Mouse (Mus musculus): ENCODE measurements at regions not wholly inside any gene's neighbourhood (a gene's known extent, or its start where the extent isn't known, plus 50 kb on each side); places are given as distances from the start of the nearest gene placed in this dataset.

DNA sequence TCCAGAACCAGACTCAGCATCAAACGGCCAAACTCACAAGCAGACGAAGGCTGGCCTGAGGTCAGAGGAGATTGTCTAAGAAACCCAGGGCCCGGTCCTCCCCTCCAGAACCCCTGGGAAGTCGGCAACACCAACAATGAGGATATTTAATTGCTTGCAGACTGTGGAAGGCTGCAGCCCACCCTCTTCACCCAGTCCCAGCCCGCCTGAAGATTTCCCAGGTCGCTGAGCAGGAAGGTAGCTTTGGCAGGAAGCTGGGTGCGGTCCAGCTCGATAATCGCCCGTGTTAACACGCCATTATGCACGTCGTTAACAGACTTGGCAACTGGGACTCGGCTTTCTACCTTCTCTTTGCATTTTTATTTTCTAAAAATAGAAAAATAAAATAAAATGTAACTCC is 165.2 kb upstream of the Usp24 start:
- Histone ChIP-seq H3K9ac (ENCODE audit: low read depth, low read length) (no peak overlapping the region), H3K4me3 (ENCODE audit: low read length) (no peak overlapping the region), H3K4me1 (ENCODE audit: control insufficient read depth, insufficient read depth, low read depth, low read length) (no peaks in the 10 kb centered on the region), H3K4me2 (ENCODE audit: low read length) (no peak overlapping the region), H3K27ac (ENCODE audit: low read depth, low read length) (no peak overlapping the region), H3K9me3 (ENCODE audit: control insufficient read depth, low read length) (no peaks in the 10 kb centered on the region), H3K27me3 (replicated peaks; ENCODE audit: control insufficient read depth, insufficient read depth, low read length) (no peaks in the 10 kb centered on the region), H3K36me3 (ENCODE audit: control insufficient read depth, insufficient read depth, low read length) (no peaks in the 10 kb centered on the region)
- WGBS, result 59% methylated on average over 14 of the region's 14 CpGs
- no peak for ATAC-seq

DNA sequence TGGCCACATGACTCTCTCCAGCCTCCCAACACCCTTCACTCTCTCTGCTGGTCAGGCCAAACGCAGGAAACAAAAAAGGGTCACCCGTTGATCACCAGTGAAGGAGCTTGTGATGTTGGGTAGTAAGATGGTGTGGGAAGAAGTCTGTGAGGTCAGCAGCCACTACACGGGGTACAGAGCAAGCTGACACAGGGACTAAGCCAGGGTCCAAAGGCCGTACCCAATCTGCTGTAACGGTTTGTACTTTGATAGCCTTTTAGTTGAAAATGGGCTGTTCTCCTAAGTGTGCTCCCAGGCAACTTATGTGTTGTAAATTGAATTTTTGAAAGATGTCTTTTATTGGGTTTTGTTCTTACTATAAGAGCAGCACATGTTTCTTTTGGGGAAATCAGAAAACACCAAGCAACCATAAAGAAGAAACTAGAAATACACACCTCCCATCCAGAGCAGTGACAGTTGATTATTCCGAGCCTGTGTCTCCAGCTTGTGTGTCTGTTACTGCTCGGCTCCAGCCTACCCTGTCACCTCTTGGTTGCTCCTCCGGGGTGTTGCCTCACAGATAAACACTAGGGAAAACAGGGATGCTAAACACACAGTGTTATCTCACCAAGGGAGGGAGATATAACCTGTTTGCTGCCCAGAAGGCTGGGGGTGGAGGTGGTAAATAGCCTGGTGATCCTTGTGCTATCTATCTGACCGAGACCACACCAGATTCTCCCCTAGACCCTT is 158.4 kb upstream of the Usp24 start:
- WGBS, result 84% methylated on average over 9 of the region's 9 CpGs
- no peak overlapping the region for H3K4me2 ChIP-seq (ENCODE audit: low read length)
- ATAC-seq, result no peak

DNA sequence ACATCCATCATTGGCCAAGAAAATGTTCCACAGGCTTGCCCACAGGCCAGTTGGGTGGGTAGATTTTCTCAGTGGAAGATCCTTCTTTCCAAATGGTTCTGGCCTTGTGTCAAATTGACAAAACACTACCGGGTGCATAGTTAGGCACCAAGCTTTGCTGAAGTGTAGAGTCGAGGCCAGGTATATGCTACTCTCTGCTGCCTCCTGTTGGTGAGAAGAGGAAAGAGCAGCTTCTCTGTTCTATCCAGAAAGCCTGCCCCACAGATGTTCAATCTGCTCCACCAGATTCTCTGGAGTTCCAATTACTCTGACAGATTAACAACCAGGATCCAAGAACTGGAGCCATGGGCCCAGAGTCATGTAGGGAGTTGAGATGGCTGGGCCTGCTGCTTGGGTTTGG is 154.4 kb upstream of the Usp24 start:
- Histone ChIP-seq H3K9ac (ENCODE audit: low read depth, low read length) (no peak overlapping the region), H3K4me1 (ENCODE audit: control insufficient read depth, insufficient read depth, low read depth, low read length) (no peaks in the 10 kb centered on the region), H3K36me3 (ENCODE audit: control insufficient read depth, insufficient read depth, low read length) (no peaks in the 10 kb centered on the region), H3K27ac (ENCODE audit: low read depth, low read length) (no peak overlapping the region), H3K27me3 (replicated peaks; ENCODE audit: control insufficient read depth, insufficient read depth, low read length) (no peaks in the 10 kb centered on the region), H3K4me3 (ENCODE audit: low read length) (no peak overlapping the region), H3K9me3 (ENCODE audit: control insufficient read depth, low read length) (no peaks in the 10 kb centered on the region), H3K4me2 (ENCODE audit: low read length) (no peak overlapping the region)
- 53% methylated on average over 2 of the region's 2 CpGs for WGBS
- ATAC-seq, result no peak

More for the DNA sequence above, 158.4 kb upstream of the Usp24 start:
- Histone ChIP-seq H3K36me3 (ENCODE audit: control insufficient read depth, insufficient read depth, low read length) (no peaks in the 10 kb centered on the region), H3K9me3 (ENCODE audit: control insufficient read depth, low read length) (no peaks in the 10 kb centered on the region), H3K4me3 (ENCODE audit: low read length) (no peak overlapping the region), H3K27me3 (replicated peaks; ENCODE audit: control insufficient read depth, insufficient read depth, low read length) (no peaks in the 10 kb centered on the region), H3K27ac (ENCODE audit: low read depth, low read length) (no peak overlapping the region), H3K4me1 (ENCODE audit: control insufficient read depth, insufficient read depth, low read depth, low read length) (no peaks in the 10 kb centered on the region), H3K9ac (ENCODE audit: low read depth, low read length) (no peak overlapping the region)

DNA sequence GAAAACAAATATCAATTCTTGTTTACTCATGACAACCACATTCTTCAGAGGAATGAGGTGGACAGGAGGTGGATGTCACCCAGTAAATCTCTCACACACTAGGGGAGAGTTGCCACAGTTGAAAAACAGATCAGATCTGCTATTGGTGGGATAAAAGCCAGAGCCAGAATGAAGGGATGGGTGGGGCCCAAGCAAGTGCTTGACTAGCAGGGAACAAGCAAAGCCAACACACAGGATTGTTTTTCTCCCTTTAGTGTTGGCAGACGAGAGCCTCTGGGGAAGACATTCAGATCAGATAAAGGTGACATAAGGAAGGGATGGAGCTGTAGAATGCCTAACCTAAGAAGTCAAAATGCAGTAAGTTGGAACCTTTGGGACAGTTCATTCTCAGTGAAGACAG is 153.5 kb upstream of the Usp24 start:
- no peak for ATAC-seq
- no peaks in the 10 kb centered on the region for H3K36me3 ChIP-seq (ENCODE audit: control insufficient read depth, insufficient read depth, low read length)
- no peak overlapping the region for H3K4me3 ChIP-seq (ENCODE audit: low read length)
- no peak overlapping the region for H3K9ac ChIP-seq (ENCODE audit: low read depth, low read length)
- no peaks in the 10 kb centered on the region for H3K27me3 ChIP-seq (replicated peaks; ENCODE audit: control insufficient read depth, insufficient read depth, low read length)
- H3K27ac ChIP-seq (ENCODE audit: low read depth, low read length), result no peak overlapping the region
- 71% methylated on average over 1 of the region's 1 CpGs for WGBS
- H3K4me1 ChIP-seq (ENCODE audit: control insufficient read depth, insufficient read depth, low read depth, low read length), result no peaks in the 10 kb centered on the region
- H3K9me3 ChIP-seq (ENCODE audit: control insufficient read depth, low read length), result no peaks in the 10 kb centered on the region
- no peak overlapping the region for H3K4me2 ChIP-seq (ENCODE audit: low read length)

DNA sequence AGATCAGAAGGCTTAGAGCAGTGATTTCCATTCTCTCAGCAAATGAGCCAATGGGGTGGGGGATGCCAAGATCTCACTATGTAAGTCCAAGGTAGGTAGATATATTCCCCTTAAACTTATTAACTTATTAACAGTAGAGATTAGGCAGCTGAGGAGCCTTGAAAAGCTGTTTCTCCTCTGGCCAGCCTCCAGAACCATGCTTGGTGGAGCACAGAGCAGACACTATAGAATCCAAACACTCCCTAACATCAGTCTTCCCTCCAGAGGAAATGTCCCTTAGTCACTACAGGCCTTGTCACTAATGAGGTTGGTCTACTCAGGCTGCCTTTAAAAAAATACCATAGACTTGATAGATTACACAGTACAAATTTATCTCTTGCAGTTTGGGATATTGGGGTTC is 152.8 kb upstream of the Usp24 start:
- Histone ChIP-seq H3K36me3 (ENCODE audit: control insufficient read depth, insufficient read depth, low read length) (no peaks in the 10 kb centered on the region), H3K27ac (ENCODE audit: low read depth, low read length) (no peak overlapping the region), H3K9me3 (ENCODE audit: control insufficient read depth, low read length) (no peaks in the 10 kb centered on the region), H3K27me3 (replicated peaks; ENCODE audit: control insufficient read depth, insufficient read depth, low read length) (no peaks in the 10 kb centered on the region), H3K4me3 (ENCODE audit: low read length) (no peak overlapping the region), H3K4me2 (ENCODE audit: low read length) (no peak overlapping the region), H3K4me1 (ENCODE audit: control insufficient read depth, insufficient read depth, low read depth, low read length) (no peaks in the 10 kb centered on the region), H3K9ac (ENCODE audit: low read depth, low read length) (no peak overlapping the region)
- ATAC-seq, result no peak

DNA sequence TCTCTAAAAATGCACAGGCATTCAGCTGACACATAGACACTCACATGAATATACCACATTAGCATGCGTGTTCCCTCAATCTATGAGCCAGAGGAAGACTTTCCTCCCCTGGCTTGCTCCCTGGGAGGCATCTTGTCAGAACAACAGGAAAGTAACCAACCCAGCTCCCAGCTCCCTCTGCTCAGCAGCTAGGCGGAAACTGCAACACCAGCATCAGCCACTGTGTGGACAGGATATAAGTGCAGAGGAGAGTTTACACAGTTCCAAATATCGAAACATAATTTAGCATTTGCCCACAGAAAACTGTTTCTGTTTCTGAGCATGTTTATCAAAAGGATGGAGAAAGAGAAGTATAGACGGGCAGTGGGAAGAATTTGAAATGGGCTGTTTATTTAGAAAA is 148.3 kb upstream of the Usp24 start:
- no peak overlapping the region for H3K27ac ChIP-seq (ENCODE audit: low read depth, low read length)
- no peaks in the 10 kb centered on the region for H3K36me3 ChIP-seq (ENCODE audit: control insufficient read depth, insufficient read depth, low read length)
- 76% methylated on average over 4 of the region's 4 CpGs for WGBS
- no peak overlapping the region for H3K4me2 ChIP-seq (ENCODE audit: low read length)
- H3K9me3 ChIP-seq (ENCODE audit: control insufficient read depth, low read length), result no peaks in the 10 kb centered on the region
- ATAC-seq, result no peak
- no peak overlapping the region for H3K9ac ChIP-seq (ENCODE audit: low read depth, low read length)
- no peak overlapping the region for H3K4me3 ChIP-seq (ENCODE audit: low read length)
- H3K4me1 ChIP-seq (ENCODE audit: control insufficient read depth, insufficient read depth, low read depth, low read length), result no peaks in the 10 kb centered on the region
- no peaks in the 10 kb centered on the region for H3K27me3 ChIP-seq (replicated peaks; ENCODE audit: control insufficient read depth, insufficient read depth, low read length)

DNA sequence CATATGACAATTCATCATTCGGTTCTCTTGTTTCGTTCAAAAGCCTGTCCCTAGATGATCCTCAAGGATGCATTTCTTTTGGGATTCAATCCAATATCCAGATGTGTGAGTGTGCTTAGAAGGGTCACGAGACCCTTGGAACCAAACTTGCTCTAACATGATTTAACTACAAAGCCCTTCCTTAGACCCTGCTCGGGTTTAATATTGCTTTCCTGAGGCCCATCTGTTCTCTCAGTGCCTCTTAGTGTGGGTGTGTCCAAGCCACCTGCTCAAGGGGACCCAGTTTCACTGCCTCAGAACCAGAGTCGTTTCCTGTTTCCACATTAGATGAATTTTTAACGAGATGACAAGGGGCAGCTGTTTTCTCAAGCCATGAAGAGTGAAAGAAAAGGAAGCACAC is 147.3 kb upstream of the Usp24 start:
- no peaks in the 10 kb centered on the region for H3K9me3 ChIP-seq (ENCODE audit: control insufficient read depth, low read length)
- H3K4me3 ChIP-seq (ENCODE audit: low read length), result no peak overlapping the region
- ATAC-seq, result no peak
- H3K4me1 ChIP-seq (ENCODE audit: control insufficient read depth, insufficient read depth, low read depth, low read length), result no peaks in the 10 kb centered on the region
- H3K36me3 ChIP-seq (ENCODE audit: control insufficient read depth, insufficient read depth, low read length), result no peaks in the 10 kb centered on the region
- no peaks in the 10 kb centered on the region for H3K27me3 ChIP-seq (replicated peaks; ENCODE audit: control insufficient read depth, insufficient read depth, low read length)
- H3K27ac ChIP-seq (ENCODE audit: low read depth, low read length), result no peak overlapping the region
- no peak overlapping the region for H3K9ac ChIP-seq (ENCODE audit: low read depth, low read length)
- no peak overlapping the region for H3K4me2 ChIP-seq (ENCODE audit: low read length)
- WGBS, result 79% methylated on average over 6 of the region's 6 CpGs

DNA sequence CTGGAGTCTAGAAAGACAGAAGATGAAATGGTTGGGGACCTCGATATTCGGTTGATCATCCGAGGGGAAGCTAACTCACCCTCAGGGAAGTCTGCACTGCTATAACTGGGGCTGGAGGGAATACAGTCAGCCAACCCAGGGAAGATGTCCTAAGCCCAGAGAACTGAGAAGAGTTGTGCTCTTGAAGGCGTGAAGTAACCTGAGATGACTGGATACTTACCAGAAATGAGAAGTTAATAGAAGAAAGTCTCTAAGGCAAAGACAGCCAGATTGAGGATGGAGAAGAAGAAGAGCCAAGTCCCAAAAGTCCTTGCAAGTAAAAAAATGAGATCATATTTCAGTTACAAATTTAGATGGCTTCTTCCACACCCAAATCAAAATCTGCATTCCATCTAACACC is 146.5 kb upstream of the Usp24 start:
- no peak overlapping the region for H3K4me3 ChIP-seq (ENCODE audit: low read length)
- WGBS, result 97% methylated on average over 4 of the region's 4 CpGs
- H3K27me3 ChIP-seq (replicated peaks; ENCODE audit: control insufficient read depth, insufficient read depth, low read length), result no peaks in the 10 kb centered on the region
- no peaks in the 10 kb centered on the region for H3K36me3 ChIP-seq (ENCODE audit: control insufficient read depth, insufficient read depth, low read length)
- H3K4me2 ChIP-seq (ENCODE audit: low read length), result no peak overlapping the region
- no peaks in the 10 kb centered on the region for H3K9me3 ChIP-seq (ENCODE audit: control insufficient read depth, low read length)
- no peak overlapping the region for H3K9ac ChIP-seq (ENCODE audit: low read depth, low read length)
- H3K4me1 ChIP-seq (ENCODE audit: control insufficient read depth, insufficient read depth, low read depth, low read length), result no peaks in the 10 kb centered on the region
- no peak for ATAC-seq
- no peak overlapping the region for H3K27ac ChIP-seq (ENCODE audit: low read depth, low read length)

DNA sequence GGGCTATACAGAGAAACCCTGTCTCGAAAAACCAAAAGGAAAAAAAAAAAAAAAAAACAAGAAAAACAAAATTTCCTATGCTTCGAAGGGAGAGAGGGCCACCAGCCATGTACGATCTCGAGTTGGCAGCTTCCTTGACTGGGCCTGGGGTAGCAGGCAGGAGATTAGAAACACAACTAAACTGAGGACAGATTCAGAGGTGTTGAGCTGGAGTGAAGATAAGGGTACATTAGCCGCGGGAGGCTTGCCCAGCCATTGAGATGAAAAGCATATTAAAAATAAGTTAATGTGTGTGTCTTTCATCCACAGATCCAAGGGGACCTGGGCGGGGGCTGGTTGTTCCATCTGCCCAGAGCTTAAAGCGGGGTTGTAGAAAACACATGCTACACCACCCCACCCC is 145.3 kb upstream of the Usp24 start:
- Histone ChIP-seq H3K36me3 (ENCODE audit: control insufficient read depth, insufficient read depth, low read length) (no peaks in the 10 kb centered on the region), H3K4me1 (ENCODE audit: control insufficient read depth, insufficient read depth, low read depth, low read length) (no peaks in the 10 kb centered on the region), H3K4me2 (ENCODE audit: low read length) (no peak overlapping the region), H3K27ac (ENCODE audit: low read depth, low read length) (no peak overlapping the region), H3K9ac (ENCODE audit: low read depth, low read length) (no peak overlapping the region), H3K27me3 (replicated peaks; ENCODE audit: control insufficient read depth, insufficient read depth, low read length) (no peaks in the 10 kb centered on the region), H3K4me3 (ENCODE audit: low read length) (no peak overlapping the region), H3K9me3 (ENCODE audit: control insufficient read depth, low read length) (no peaks in the 10 kb centered on the region)
- no peak for ATAC-seq
- WGBS, result 91% methylated on average over 8 of the region's 8 CpGs

DNA sequence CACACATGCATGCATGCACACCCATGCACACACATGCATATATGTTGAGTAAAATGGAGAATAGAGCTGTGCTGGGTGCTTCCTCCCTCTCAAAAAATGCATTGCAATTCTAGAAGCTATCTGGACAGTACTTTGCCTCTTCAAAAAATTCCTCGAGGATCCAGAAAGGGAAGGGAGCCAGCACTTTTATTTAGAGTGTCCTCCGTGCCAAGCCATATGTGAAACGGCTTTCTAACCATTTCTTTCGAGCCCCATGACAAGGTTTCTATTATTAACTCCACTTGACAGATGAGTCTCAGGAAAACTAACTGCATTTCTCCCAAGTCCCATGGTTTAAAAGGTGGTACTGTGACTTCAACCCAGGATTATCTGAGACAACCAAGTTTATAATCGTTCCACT is 140.7 kb upstream of the Usp24 start:
- no peaks in the 10 kb centered on the region for H3K4me1 ChIP-seq (ENCODE audit: control insufficient read depth, insufficient read depth, low read depth, low read length)
- no peaks in the 10 kb centered on the region for H3K27me3 ChIP-seq (replicated peaks; ENCODE audit: control insufficient read depth, insufficient read depth, low read length)
- no peaks in the 10 kb centered on the region for H3K36me3 ChIP-seq (ENCODE audit: control insufficient read depth, insufficient read depth, low read length)
- H3K4me2 ChIP-seq (ENCODE audit: low read length), result no peak overlapping the region
- 61% methylated on average over 5 of the region's 5 CpGs for WGBS
- no peaks in the 10 kb centered on the region for H3K9me3 ChIP-seq (ENCODE audit: control insufficient read depth, low read length)
- H3K9ac ChIP-seq (ENCODE audit: low read depth, low read length), result no peak overlapping the region
- H3K4me3 ChIP-seq (ENCODE audit: low read length), result no peak overlapping the region
- H3K27ac ChIP-seq (ENCODE audit: low read depth, low read length), result no peak overlapping the region
- ATAC-seq, result no peak
